Mouse (Mus musculus) neural tube, embryonic 14.5 days (tissue): ENCODE data around the gene Atp6v0a2. TPM values are rescaled to one million over a fixed set of nuclear protein-coding genes. Genes with fewer than 3 reads are reported as not detected.
"Not testable (repeated sequence)": the region's sequence is repeated elsewhere in the genome, so short reads cannot be mapped to it uniquely, and the experiment has no call there.

Experiments used
- ATAC-seq: fragments of 200-750 bp; cut with Nextera tagmentation; 2 replicates; pipeline ENCODE4 v1.8.0; 2017; ENCODE audit warnings: low read depth, mild to moderate bottlenecking, moderate TSS enrichment, moderate library complexity
- H3K27ac ChIP-seq: fragments of 300-500 bp; sonication (generic); 2 replicates; pipeline ENCODE4 v1.5.1; 2014; ENCODE audit warnings: low read depth, mild to moderate bottlenecking, control low read depth, low read length, moderate library complexity, mixed read lengths
- H3K27me3 ChIP-seq: fragments of 300-500 bp; sonication (generic); 2 replicates; pipeline ENCODE4 v1.6.1; 2014; ENCODE audit warnings: low read length; ENCODE audit not compliant: control insufficient read depth, insufficient read depth
- H3K36me3 ChIP-seq: fragments of 300-500 bp; sonication (generic); 2 replicates; pipeline ENCODE4 v1.6.1; 2014; ENCODE audit warnings: low read length, mixed read lengths; ENCODE audit not compliant: control insufficient read depth, insufficient read depth
- H3K4me1 ChIP-seq: fragments of 300-500 bp; sonication (generic); 2 replicates; pipeline ENCODE4 v1.6.1; 2014; ENCODE audit warnings: low read length; ENCODE audit not compliant: control insufficient read depth, insufficient read depth
- H3K4me2 ChIP-seq: fragments of 300-500 bp; sonication (generic); 2 replicates; pipeline ENCODE4 v1.6.1; 2014; ENCODE audit warnings: mild to moderate bottlenecking, low read depth, low read length, control low read depth
- H3K4me3 ChIP-seq: fragments of 300-500 bp; sonication (generic); 2 replicates; pipeline ENCODE4 v1.5.1; 2014; ENCODE audit warnings: low read depth, low read length, control low read depth, mixed read lengths
- H3K9ac ChIP-seq: fragments of 300-500 bp; sonication (generic); replicated peaks from 2 replicates; pipeline ENCODE4 v1.6.1; 2014; ENCODE audit warnings: low read depth, mild to moderate bottlenecking, control low read depth, low read length, mixed read lengths
- H3K9me3 ChIP-seq: fragments of 300-500 bp; sonication (generic); 2 replicates; pipeline ENCODE4 v1.6.1; 2016; ENCODE audit warnings: low read length; ENCODE audit not compliant: control insufficient read depth
- WGBS: fragments of 180-500 bp; shearing (Covaris S2); extraction: QIAGEN DNeasy Blood & Tissue Kit; methylation state at CpG from one replicate; pipeline ENCODE4 v1.1.7; 2014; 5-methylcytosine and 5-hydroxymethylcytosine counted together
- polyA plus RNA-seq: library from polyadenylated mRNA; unstranded; fragments of >200 nt; fragmentation: Nextera tagmentation; extraction: Ambion mirVana; gene quantifications from 2 replicates; pipeline ENCODE4 v1.2.1, GENCODE M21; 2014

Gene Atp6v0a2
- polyA plus RNA-seq, 1 experiment from 2014 or later, result 39.4 TPM

GRCm38 (mm10) chr5:124632461-124632860, 4.1 kb downstream of the Atp6v0a2 start:
- no peak overlapping the region for H3K27ac ChIP-seq

GRCm38 (mm10) chr5:124633425-124633824, 5.0 kb downstream of the Atp6v0a2 start:
- H3K27ac ChIP-seq, result no peak overlapping the region
- ATAC-seq, result no peak
- peaks cover 35% of the 10 kb centered on the region for H3K36me3 ChIP-seq
- no peaks in the 10 kb centered on the region for H3K9me3 ChIP-seq
- peaks cover 8% of the 10 kb centered on the region for H3K4me1 ChIP-seq
- H3K9ac ChIP-seq, result no peak overlapping the region
- peaks cover 4% of the 10 kb centered on the region; the same call in 1 of the 2 replicates for H3K27me3 ChIP-seq
- whole genome bisulfite sequencing, result 98% methylated on average over 2 of the region's 2 CpGs
- H3K4me3 ChIP-seq, result no peak overlapping the region
- no peak overlapping the region for H3K4me2 ChIP-seq

More at GRCm38 (mm10) chr5:124632461-124632860, 4.1 kb downstream of the Atp6v0a2 start:
- H3K36me3 ChIP-seq, result peaks cover 28% of the 10 kb centered on the region
- no peak overlapping the region for H3K4me3 ChIP-seq
- H3K9me3 ChIP-seq, result no peaks in the 10 kb centered on the region
- 90% methylated on average over 5 of the region's 5 CpGs for WGBS
- no peak overlapping the region for H3K9ac ChIP-seq
- peaks cover 4% of the 10 kb centered on the region; the same call in 1 of the 2 replicates for H3K27me3 ChIP-seq
- H3K4me2 ChIP-seq, result no peak overlapping the region
- H3K4me1 ChIP-seq, result peaks cover 13% of the 10 kb centered on the region
- no peak for ATAC-seq

- H3K9me3 ChIP-seq, H3K27ac ChIP-seq, H3K4me3 ChIP-seq, H3K27me3 ChIP-seq, H3K9ac ChIP-seq, H3K4me1 ChIP-seq, ATAC-seq, H3K4me2 ChIP-seq: not testable (repeated sequence)
- H3K36me3 ChIP-seq, result peaks cover 51% of the 10 kb centered on the region
- WGBS, result 79% methylated on average over 4 of the region's 4 CpGs
Measured at GRCm38 (mm10) chr5:124635068-124635467, 6.7 kb downstream of the Atp6v0a2 start.

- Histone ChIP-seq H3K27me3 (no peaks in the 10 kb centered on the region), H3K27ac (no peak overlapping the region), H3K4me2 (no peak overlapping the region), H3K9ac (no peak overlapping the region), H3K4me1 (no peaks in the 10 kb centered on the region), H3K36me3 (peaks cover 55% of the 10 kb centered on the region), H3K9me3 (no peaks in the 10 kb centered on the region), H3K4me3 (no peak overlapping the region)
- 96% methylated on average over 3 of the region's 3 CpGs for WGBS
- ATAC-seq, result no peak
Measured at GRCm38 (mm10) chr5:124636139-124636538, 7.8 kb downstream of the Atp6v0a2 start.

- no peak for ATAC-seq
- Histone ChIP-seq H3K9ac (no peak overlapping the region), H3K36me3 (peaks cover 60% of the 10 kb centered on the region), H3K4me1 (no peaks in the 10 kb centered on the region), H3K9me3 (no peaks in the 10 kb centered on the region), H3K4me3 (no peak overlapping the region), H3K27ac (no peak overlapping the region), H3K27me3 (no peaks in the 10 kb centered on the region), H3K4me2 (no peak overlapping the region)
- WGBS, result over 99% methylated on average over 4 of the region's 4 CpGs
Measured at GRCm38 (mm10) chr5:124636694-124637093, 8.3 kb downstream of the Atp6v0a2 start.

- 87% methylated on average over 11 of the region's 11 CpGs for WGBS
- no peak for ATAC-seq
- Histone ChIP-seq H3K9me3 (no peaks in the 10 kb centered on the region), H3K27ac (no peak overlapping the region), H3K4me3 (no peak overlapping the region), H3K27me3 (no peaks in the 10 kb centered on the region), H3K36me3 (peaks cover 66% of the 10 kb centered on the region), H3K9ac (no peak overlapping the region), H3K4me2 (no peak overlapping the region), H3K4me1 (no peaks in the 10 kb centered on the region)
Measured at GRCm38 (mm10) chr5:124637300-124637699, 8.9 kb downstream of the Atp6v0a2 start.

GRCm38 (mm10) chr5:124637836-124638235, 9.5 kb downstream of the Atp6v0a2 start:
- Histone ChIP-seq H3K4me3 (no peak overlapping the region), H3K27me3 (no peaks in the 10 kb centered on the region), H3K9me3 (no peaks in the 10 kb centered on the region), H3K9ac (no peak overlapping the region), H3K36me3 (peaks cover 72% of the 10 kb centered on the region), H3K27ac (no peak overlapping the region), H3K4me1 (no peaks in the 10 kb centered on the region), H3K4me2 (no peak overlapping the region)
- 96% methylated on average over 13 of the region's 13 CpGs for WGBS
- ATAC-seq, result no peak

- Histone ChIP-seq H3K4me2 (no peak overlapping the region), H3K36me3 (peaks cover 69% of the 10 kb centered on the region), H3K27ac (no peak overlapping the region), H3K27me3 (no peaks in the 10 kb centered on the region), H3K4me1 (no peaks in the 10 kb centered on the region), H3K9ac (no peak overlapping the region), H3K4me3 (no peak overlapping the region), H3K9me3 (no peaks in the 10 kb centered on the region)
- WGBS, result 91% methylated on average over 5 of the region's 5 CpGs
- ATAC-seq, result no peak
Measured at GRCm38 (mm10) chr5:124713741-124714140, 85.4 kb downstream of the Atp6v0a2 start.

- no peak overlapping the region for H3K9ac ChIP-seq
- 88% methylated on average over 8 of the region's 8 CpGs for WGBS
- no peaks in the 10 kb centered on the region for H3K4me1 ChIP-seq
- ATAC-seq, result no peak
- H3K36me3 ChIP-seq, result peaks cover 83% of the 10 kb centered on the region
- H3K9me3 ChIP-seq, result no peaks in the 10 kb centered on the region
- no peak overlapping the region for H3K27ac ChIP-seq
- H3K27me3 ChIP-seq, result no peaks in the 10 kb centered on the region
- H3K4me2 ChIP-seq, result no peak overlapping the region
- H3K4me3 ChIP-seq, result no peak overlapping the region
Measured at GRCm38 (mm10) chr5:124715135-124715534, 86.8 kb downstream of the Atp6v0a2 start.
